Mouse (Mus musculus) induced T-regulatory cell, adult 2 months (primary cell): ENCODE measurements around the gene Pld4.

ENCODE experiments used
- DNase-seq: peaks from one replicate; pipeline ENCODE4 v3.0.0-alpha.2; 2012; ENCODE audit warnings: low read depth

The Pld4 gene

GRCm38 (mm10) chr12:112760154-112760926 lies at the start of gene Pld4:
Pld4 (plus strand) TSS chr12:112760655.
- no peak for DNase-seq

DNA sequence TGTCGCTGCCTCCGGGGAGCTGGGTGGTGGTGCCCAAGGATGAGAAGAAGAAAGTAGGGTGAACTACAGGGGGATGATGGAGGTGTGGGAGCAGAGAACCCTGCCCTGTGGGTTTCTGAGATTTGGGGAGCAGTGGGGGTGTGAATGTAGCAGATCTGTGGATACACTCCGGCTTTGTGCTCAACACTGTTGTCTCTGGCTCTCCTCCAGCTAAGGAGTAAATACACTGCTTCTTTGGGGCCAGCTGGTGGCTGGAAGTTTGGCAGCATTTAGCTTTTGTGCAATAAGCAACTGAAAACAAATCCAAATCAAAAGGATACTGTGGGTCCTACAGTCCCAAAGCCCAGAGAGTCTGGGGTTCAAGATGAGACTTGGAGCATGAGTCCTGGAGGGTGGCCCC lies 46.5 kb upstream of the Pld4 start:
- no peak for DNase-seq

- peak; percentile 80 for DNase-seq
These were observed 43.3 kb upstream of the Pld4 start for GRCm38 (mm10) chr12:112717140-112717539.

- no peak for DNase-seq
These were observed 41.5 kb upstream of the Pld4 start for GRCm38 (mm10) chr12:112718995-112719394.

- DNase-seq = no peak
These were observed 40.2 kb upstream of the Pld4 start, which contains the start of gene Cep170b for GRCm38 (mm10) chr12:112720216-112720615. Cep170b (plus strand) TSS chr12:112720455.

DNA sequence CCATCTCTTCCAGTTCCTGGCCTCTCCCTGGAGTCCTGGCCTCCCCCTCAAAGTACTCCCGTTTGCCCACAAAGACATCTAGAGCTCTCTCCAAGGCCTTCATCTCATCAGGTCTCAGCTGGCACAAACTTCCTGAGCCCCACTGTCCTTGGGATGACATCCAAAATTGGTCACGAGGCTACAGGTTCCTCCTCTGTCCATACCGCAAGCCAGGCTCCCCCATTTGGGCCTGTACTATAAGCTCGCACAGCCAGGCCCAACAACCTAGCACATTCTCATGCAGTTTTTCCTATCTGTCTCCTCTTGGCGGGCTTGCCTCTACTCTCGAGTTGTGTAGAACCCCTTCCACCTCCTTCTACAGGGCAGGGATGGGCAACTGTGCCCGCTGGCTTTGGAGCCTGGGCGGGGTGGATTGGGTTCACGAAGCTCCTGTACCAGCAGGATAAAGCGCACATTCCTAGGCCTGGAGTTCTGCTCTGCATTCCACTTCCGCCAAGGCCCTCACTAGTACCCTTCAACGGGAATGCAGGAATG lies 39.5 kb upstream of the Pld4 start:
- DNase-seq = no peak

DNA sequence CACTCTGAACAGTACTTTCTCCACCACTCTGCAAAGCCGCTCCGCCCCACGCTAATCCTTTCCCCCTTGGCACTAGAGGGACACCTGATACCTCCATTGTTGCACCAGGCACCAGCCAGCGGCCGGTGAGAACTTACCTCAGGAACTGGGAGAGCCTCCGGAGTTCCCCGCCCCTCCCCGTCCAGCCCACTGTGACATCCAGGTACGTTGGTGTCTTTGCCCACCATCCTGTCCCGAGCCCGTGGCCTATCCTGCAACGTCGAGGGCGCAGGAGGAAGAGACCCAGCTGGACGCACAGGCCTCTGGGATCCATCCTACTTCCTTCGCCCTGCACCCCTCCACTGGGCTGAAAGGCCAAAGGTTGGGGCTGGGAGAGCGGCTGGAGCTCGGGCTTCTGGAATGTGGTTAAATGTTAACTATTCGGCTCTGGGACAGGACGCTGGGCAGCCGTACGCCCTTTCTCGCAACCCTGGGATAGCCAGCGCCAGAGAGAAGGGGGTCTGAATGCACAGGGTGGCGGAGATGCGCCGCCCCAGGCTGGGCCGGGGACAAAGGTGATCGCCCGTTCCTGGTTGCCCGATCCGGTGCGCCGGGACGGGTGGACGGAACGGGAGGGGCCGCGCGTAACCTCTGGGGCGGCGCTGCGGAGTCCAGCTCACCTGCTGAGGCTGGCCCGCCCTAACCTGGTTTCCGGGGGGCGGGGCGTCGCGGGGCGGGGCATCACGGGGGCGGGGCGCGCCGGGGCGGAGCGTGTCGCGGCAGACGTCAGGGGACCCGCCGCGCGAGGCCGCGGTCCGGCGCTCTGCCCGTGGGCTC lies 38.8 kb upstream of the Pld4 start:
- peak; percentile 83 for DNase-seq

- DNase-seq = peak; percentile 56
These were observed 38.0 kb upstream of the Pld4 start for GRCm38 (mm10) chr12:112722240-112723027.

- DNase-seq = no peak
These were observed 37.5 kb upstream of the Pld4 start for GRCm38 (mm10) chr12:112723028-112723330.

DNA sequence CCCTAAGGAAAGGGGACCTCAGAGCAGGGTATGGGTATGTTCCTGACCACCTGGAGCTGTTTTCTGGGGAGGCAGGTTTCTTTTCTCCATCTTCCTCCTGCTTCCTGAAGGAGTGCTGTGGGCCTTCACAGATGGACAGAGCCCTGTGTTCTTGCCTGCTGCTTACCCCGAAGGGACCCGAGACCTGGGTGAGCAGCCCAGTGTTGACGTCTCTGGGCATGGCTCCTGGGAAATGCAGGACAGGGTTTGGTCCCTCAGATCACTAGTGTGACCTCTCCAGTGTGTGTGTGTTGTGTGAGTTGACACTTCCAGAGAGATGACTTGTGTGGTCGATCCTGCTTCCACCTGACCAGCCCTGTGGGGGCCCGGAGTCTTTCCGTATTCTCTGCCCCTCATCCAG lies 37.0 kb upstream of the Pld4 start:
- no peak for DNase-seq

DNA sequence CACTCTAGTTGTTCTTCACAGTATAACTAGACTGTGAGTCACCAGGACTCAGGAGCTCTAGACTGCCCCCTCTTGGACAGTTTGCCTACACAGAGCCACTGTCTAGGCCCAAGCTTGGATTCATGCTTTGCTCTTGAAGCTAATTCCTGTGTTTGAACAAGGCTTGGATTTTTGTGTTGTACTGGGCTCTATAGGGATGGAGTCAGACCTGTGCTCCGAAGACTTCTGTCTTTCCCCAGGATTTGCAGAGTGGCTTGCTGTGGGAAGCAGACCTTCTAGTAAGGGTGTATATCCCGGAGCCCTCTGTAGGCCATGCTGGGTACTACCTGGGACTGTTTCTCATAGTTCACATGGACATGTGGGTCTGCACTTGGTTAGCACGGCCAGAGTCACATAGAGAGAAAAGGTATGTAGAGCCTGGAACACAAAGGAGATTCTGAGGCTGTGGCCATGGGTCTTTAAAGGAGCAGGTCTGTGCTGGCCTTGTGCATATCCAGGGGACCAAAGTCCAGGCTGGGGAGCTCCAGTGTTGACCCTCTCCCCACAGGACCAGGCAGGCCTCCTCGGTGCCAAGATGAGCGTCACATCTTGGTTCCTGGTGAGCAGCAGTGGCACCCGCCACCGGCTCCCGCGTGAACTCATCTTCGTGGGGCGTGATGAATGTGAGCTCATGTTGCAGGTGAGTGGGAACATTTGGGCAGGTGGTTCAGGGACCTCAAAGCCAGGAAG lies 36.2 kb upstream of the Pld4 start:
- DNase-seq = peak; percentile 91

DNA sequence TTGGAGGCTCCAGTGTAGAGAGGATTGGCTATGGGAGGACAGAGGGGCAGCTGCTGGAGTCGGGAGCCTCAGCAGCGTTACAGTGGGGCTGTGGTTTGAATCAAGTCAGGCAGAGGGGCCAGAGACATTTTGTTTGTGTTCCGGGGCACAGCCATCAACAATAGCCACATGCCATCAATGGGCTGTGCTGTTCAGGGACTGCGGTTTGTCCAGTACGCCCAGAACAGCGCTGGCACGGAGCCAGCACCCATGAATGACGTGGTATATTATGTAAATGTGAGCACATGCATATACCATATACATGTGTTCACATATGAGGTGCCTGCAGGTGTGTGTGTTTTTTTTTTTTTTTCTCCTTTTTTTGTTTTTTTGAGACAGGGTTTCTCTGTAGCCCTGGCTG lies 32.7 kb upstream of the Pld4 start:
- no peak for DNase-seq

DNA sequence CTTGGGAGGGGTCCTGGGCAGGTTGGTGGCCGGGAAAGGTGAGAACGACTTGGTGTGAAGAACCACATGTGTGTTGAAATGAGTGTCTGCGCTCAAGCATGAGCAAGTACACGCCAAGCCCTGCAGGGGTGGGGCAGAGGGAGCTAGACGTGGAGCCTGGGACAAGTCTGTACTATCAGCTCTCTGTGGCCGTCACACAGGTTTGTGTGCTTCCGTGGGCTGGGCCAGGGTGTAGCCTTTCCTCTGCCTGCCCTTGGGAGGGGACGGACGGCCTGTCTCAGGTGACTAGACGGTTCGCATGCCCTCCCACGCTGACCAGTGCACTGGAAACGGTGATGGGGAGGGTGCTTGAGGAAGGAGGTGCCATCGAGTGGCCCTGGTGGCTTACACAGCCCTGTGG lies 29.6 kb upstream of the Pld4 start:
- DNase-seq = no peak

DNA sequence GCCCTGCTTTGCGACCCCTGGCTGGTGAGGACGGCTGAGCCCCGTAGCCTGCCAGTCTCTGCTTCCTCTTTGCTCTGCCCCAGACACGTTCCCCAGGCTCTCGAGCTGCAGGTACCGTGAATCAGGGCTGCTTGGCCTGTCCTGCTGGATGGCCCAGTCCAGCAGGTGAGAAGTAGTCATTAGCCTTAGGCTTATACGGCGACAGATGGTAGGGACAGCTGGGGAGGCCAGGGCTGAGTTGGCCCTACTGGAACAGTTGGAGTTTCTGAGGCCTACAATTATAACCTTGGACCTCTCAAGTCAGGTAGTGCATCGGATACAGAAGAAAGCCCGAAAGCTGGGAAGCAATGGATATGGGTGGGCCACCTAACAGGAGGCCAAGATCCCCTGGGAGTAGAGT lies 27.9 kb upstream of the Pld4 start:
- no peak for DNase-seq

GRCm38 (mm10) chr12:112734108-112734820 lies 26.2 kb upstream of the Pld4 start:
- no peak for DNase-seq

DNA sequence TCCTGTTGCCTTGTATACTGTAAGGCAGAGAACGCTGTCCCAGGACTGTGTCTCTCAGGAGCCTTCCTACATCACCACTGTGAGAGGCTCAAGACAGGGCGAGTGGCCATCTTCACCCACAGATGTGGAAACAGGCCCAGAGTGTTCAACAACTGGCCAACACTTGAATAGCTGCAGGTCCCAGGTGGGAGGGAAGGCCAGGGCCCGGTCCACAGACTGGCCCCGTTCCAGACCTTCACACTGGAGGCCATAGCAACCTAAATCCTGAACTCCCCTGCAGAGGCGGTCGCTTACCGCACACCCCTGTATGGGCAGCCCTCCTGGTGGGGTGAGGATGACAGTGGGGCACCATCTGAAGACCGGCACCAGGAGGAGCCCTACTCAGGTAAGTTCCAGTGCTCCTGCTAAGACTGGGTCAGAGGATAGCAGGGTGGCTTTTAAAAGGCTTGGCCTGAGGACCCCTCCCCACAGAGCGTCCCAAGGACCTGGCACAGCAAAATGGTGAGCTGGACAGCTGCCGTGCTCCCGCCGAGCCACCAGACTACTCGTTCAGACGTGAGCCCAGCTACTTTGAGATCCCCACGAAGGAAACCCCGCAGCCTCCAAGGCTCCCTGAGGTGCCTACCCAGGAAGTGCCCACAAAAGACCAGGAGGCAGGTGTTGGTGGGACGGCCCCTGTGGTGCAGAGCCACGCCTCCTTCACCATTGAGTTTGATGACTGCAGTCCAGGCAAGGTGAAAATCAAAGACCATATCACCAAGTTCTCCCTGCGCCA lies 25.4 kb upstream of the Pld4 start:
- no peak for DNase-seq

DNA sequence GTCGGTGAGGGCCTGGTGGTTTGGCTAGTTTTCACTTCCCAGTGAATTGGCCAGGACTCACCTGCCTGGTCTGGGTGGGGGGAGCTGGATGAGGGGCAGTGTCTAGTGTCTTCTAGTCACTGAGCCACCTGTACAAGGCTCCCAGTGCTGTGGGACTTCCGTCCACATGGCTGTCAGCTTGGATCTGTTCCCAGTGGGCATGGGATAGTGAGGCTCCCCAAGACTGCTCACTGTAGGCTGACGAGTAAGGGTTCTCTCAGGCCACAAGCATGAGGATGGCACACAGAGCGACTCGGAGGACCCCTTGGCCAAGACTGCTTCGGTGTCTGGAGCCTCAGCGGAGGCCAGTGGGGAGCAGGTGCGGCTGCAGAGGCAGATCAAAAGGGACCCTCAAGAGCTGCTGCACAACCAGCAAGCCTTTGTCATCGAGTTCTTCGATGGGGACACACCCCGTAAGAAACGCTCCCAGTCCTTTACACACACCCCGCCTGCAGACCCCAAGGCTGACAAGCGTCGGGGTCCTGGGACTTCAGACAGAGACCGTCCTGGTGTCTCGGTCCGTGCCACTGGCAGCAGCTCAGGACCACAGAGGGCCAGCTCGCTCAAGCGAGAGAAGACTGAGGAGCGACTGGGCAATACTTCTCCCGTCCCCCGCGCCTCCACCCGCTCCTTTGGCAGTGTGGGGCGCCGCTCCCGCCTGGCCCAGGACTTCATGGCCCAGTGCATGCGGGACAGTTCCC lies 24.4 kb upstream of the Pld4 start:
- no peak for DNase-seq

GRCm38 (mm10) chr12:112736636-112736925 lies 23.9 kb upstream of the Pld4 start:
- no peak for DNase-seq

- no peak for DNase-seq
These were observed 23.4 kb upstream of the Pld4 start for GRCm38 (mm10) chr12:112737081-112737480.

DNA sequence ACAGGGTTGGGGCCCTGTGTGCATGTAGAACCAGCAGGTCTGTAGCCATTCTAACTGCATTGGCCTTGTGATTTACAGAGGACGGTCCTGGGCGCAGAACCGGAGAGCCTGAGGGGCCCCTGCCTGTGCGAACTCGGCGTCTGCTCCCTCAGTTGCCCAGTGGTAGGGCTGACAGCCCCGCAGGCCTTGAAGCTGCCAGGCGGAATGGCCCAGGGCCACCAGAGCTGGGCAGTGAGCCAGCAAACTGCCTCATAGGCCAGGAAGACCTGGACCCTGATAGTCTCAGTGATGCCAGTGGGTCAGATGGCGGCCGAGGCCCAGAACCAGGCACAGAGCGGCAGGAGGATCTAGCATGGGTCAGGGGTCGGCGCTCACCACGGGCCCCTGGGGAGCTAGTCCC lies 22.7 kb upstream of the Pld4 start:
- DNase-seq = no peak
